Mouse (Mus musculus) frontal cortex, adult (tissue): ENCODE results near the gene Ltb4r1.
"Not testable (repeated sequence)": the region's sequence is repeated elsewhere in the genome, so short reads cannot be mapped to it uniquely, and the experiment has no call there.

Experiments
- ATAC-seq: cut with Nextera tagmentation; 2 replicates; pipeline ENCODE4 v1.9.2; 2017; ENCODE audit warnings: mild to moderate bottlenecking, moderate library complexity, mixed read lengths; ENCODE audit not compliant: low TSS enrichment

Gene Ltb4r1

GRCm38 (mm10) chr14:55745861-55746237 is 19.9 kb upstream of the Ltb4r1 start:
- ATAC-seq: no peak; the same call in 1 of the 2 replicates

- ATAC-seq: no peak
These were observed 18.5 kb upstream of the Ltb4r1 start for GRCm38 (mm10) chr14:55747051-55747847.

GRCm38 (mm10) chr14:55757566-55757965 is 8.2 kb upstream of the Ltb4r1 start:
- ATAC-seq: no peak

GRCm38 (mm10) chr14:55758363-55758784 is 7.4 kb upstream of the Ltb4r1 start, which contains the start of gene Cideb:
Cideb (minus strand) TSS chr14:55758458.
- peak; percentile 64 for ATAC-seq

- ATAC-seq: not testable (repeated sequence)
These were observed 5.6 kb upstream of the Ltb4r1 start for GRCm38 (mm10) chr14:55760156-55760555.

GRCm38 (mm10) chr14:55761163-55761562 is 4.6 kb upstream of the Ltb4r1 start, which contains the start of gene Ltb4r2:
Ltb4r2 (plus strand) TSS chr14:55761428.
- no peak for ATAC-seq

- ATAC-seq: peak; percentile 56
These were observed 3.6 kb upstream of the Ltb4r1 start for GRCm38 (mm10) chr14:55762001-55762821.

GRCm38 (mm10) chr14:55763166-55763565 is 2.6 kb upstream of the Ltb4r1 start:
- no peak; the same call in 1 of the 2 replicates for ATAC-seq

GRCm38 (mm10) chr14:55767519-55768414 is 2.0 kb downstream of the Ltb4r1 start:
- peak; percentile 86 for ATAC-seq

GRCm38 (mm10) chr14:55768555-55768954 is 2.8 kb downstream of the Ltb4r1 start:
- no peak for ATAC-seq

GRCm38 (mm10) chr14:55769087-55769703 is 3.4 kb downstream of the Ltb4r1 start:
- ATAC-seq: no peak

- ATAC-seq: no peak
These were observed 10.9 kb downstream of the Ltb4r1 start for GRCm38 (mm10) chr14:55776711-55777110.

GRCm38 (mm10) chr14:55777176-55777575 is 11.4 kb downstream of the Ltb4r1 start:
- ATAC-seq: no peak

GRCm38 (mm10) chr14:55777806-55778205 is 12.0 kb downstream of the Ltb4r1 start:
- no peak for ATAC-seq

- no peak for ATAC-seq
These were observed 12.9 kb downstream of the Ltb4r1 start for GRCm38 (mm10) chr14:55778686-55779085.

- no peak for ATAC-seq
These were observed 13.9 kb downstream of the Ltb4r1 start for GRCm38 (mm10) chr14:55779656-55780055.

- ATAC-seq: no peak
These were observed 15.0 kb downstream of the Ltb4r1 start for GRCm38 (mm10) chr14:55780736-55781135.

- peak; percentile 93 for ATAC-seq
These were observed 15.5 kb downstream of the Ltb4r1 start for GRCm38 (mm10) chr14:55781310-55781709.

- no peak for ATAC-seq
These were observed 16.7 kb downstream of the Ltb4r1 start for GRCm38 (mm10) chr14:55782361-55782960.

GRCm38 (mm10) chr14:55783171-55783957 is 17.6 kb downstream of the Ltb4r1 start:
- no peak for ATAC-seq
